Mouse (Mus musculus) CD4-positive, CD25-positive, alpha-beta regulatory T cell, adult 2 months (primary cell): ENCODE measurements around the gene Grm5.

Source experiments
- DNase-seq: peaks from one replicate; pipeline ENCODE4 v3.0.0-alpha.2; 2012; ENCODE audit warnings: low read depth, low spot score

The Grm5 gene

GRCm38 (mm10) chr7:87583868-87584267 is at the start of gene Grm5:
TSS of gene Grm5 (plus strand) at chr7:87584168.
- DNase-seq: no peak

DNA sequence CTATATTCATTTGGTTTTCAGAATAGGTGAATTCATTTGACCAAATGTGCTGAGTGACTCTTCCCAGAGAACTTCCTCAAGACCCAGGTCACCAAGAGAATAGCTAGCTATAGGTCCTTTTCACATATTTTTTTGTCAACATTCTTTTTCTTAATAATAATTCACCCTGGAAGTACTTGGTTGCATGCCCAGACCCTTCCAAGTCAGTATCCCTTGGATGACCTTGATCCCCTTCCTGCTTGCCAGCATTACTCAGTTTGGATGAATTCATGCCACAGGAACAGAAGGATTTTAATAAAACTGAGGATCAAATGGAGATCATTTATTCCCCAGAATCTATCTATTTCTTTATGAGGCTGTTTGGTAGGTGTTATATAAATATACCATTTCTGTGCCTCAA is 44.9 kb upstream of the Grm5 start:
- no peak for DNase-seq

DNA sequence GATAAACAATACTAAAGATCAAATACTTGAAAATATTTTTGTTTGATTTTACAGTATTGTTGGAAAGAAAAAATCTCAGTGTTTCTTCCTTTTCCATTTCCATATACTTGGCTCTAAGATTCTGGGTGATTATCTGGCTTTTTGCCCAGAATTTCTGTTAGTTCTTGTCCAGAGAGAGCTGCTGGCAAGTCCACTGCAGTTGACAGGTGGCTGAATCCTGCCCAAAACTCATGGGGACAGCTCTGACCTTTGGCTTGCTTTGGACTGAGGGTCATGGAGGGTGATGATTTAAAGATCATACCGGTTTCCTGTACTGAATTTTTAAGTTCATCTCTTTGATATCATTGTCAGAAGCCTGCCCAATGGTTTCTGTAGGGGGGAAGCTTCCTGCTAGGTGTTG is 18.7 kb upstream of the Grm5 start:
- DNase-seq: no peak

- no peak for DNase-seq
These were observed 17.5 kb upstream of the Grm5 start for GRCm38 (mm10) chr7:87566476-87566875.

- no peak for DNase-seq
These were observed 323 bp downstream of the Grm5 start for GRCm38 (mm10) chr7:87584281-87584701.

DNA sequence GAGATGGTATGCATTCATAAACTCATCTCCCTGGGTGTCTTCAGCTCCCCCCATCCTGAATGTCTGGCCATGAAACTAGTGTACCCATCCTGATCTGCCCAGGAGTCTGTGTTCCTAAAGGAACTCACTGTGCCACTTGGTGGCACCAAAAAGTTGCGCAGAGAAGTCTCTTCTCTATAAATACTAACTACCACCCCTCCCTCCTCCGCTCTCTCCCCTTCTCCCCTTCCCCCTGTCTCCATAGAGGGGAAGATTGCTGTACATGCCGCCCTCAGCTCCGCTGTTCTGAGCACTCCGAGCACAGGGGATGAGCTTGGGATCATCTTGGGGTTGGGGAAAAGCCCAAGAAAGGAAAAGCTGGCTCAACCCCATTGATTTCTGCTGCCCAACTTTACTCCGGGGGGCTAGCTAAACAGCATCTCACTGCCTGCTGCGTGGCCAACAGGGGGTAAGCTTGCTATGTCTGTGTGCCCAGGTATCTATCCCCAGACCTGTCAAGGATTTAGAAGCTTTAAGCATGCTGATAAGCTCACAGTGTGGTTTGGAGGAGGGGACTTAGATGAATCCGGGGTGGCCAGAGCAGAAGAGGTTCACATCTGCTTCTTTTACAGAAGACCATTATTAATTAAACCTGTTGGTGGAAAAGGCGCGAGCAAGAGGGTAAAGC is 2.4 kb downstream of the Grm5 start:
- no peak for DNase-seq

DNA sequence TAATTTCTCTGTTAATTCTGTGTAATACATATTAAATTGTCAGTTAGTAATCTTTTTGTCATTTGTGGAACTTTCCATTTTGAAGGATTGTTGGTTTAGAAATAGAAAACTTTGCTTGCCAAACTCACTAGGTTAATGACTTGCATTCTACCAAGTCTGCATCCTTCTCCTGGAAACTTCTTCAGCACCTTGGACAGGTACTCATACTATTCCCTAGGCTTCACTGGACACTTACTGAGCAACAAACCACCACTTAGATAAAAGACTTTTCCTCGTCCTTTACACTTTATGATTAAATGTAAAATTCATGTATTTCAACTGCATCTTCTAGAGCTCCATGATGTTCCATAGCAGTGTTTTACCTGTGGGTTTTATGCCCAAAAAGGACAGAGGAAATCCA is 4.0 kb downstream of the Grm5 start:
- no peak for DNase-seq

DNA sequence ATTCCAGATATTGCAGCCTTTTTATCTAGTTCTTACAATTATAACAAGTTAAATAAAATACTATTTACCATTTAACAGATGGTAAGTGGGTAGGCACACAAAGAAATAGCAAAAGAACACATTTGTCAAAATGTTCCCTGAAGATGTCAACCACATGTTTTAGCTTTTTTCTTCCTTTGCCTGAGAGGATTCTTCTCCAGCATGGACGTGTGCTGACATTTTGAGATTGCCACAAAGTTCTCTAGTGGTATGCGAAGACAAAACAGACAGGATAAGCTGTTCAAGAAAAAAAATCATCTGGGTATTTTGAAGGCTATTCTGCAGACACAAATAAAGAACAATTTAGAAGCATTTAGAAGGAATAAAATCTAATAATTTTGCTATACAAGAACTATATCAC is 42.3 kb downstream of the Grm5 start:
- no peak for DNase-seq

DNA sequence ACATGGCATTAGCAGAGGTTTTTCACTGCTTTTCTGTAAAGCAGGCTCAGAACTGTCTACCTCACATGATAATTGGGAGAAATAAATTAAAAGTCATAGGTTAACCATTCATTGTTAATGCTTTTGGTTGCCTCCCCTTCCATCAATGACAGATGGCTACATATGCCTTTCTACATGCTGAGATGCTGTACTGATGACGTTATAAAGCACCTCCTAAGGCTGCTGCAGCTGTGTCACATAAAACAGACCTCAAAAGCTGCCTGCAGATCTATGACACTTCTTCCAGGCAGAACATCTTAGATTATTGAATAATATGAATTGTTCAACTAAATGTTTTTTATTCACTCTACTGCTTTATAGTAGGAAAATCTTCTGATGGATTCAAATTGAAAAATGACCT is 51.6 kb downstream of the Grm5 start:
- no peak for DNase-seq

- DNase-seq: no peak
These were observed 66.6 kb downstream of the Grm5 start for GRCm38 (mm10) chr7:87650610-87651009.

DNA sequence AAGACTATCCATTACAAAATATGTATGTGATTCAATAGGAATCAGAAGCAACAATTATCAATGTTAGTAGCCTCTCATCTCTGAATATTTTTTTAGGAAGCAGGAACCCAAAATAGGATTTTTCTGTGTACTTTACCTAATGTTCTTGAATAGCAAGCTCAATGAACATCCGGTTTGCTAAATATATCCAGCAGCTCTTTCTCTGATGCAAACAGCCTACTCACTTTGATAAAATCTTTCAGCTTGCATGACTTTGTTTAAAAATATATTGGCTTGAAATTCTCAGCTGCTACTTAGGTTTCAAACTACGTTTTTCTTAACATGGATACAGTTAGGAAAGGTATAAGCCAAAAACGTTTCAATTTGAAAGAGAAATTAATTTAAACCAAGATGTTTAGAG is 77.8 kb downstream of the Grm5 start:
- DNase-seq: no peak

DNA sequence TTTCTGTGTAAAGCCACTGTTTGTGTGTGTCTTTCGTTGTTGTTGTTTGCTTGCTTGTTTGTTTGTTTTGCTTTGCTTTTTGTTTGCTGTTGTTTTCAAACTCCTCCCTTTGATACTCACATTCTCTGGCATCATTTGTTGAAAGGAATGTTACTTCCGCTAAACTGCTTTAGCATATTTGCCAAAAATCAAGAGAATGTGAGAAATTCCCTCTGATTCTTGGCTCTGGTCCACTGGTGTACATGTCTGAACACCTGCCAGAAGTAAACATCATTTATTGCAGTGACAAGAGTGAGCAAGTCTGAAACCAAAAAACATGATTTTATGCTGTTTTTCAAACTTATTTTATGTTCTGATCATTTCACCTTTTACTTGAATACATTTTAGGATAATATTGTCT is 80.1 kb downstream of the Grm5 start:
- no peak for DNase-seq

GRCm38 (mm10) chr7:87716393-87716792 is 132.4 kb downstream of the Grm5 start:
- no peak for DNase-seq

DNA sequence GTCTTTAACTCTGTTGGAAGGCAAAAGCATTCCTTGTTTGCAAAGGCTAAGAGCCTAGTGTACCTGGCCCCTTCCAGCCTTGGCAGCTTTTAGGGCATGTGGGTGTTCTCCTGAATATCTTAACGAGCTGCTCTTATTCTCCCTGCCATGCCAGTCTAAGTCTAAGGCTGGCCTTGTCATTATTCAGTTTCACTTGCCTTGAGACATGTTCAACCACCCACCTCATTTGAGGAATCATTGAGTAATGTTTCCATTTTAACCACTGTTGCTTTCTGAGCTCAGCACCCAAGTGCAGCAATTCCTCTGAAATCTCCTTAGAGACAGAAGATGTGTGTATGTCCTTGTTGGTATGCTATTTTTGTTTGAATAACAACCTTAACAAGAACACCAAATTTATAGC is 134.7 kb downstream of the Grm5 start:
- DNase-seq: no peak

DNA sequence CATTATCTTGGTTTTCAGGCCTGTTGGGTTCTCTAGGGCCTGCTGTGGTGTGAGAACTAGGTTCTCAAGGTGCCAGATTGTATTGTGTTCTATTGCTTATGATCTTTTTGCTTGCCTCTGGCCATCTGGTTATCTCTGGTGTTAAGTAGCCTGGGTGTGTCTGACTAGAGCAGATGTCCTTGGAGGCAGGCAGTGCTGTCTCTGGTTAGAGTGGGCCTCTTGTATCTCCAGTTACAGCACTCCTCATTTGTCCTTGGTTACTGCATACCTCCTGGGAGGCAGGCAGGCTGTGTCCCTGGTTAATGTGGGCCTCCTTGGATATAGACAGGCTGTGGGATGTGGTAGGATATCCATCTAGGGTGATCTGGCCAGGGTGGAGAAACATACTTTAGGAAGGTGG is 150.5 kb downstream of the Grm5 start:
- DNase-seq: no peak

GRCm38 (mm10) chr7:87761945-87762344 is 178.0 kb downstream of the Grm5 start:
- DNase-seq: no peak

DNA sequence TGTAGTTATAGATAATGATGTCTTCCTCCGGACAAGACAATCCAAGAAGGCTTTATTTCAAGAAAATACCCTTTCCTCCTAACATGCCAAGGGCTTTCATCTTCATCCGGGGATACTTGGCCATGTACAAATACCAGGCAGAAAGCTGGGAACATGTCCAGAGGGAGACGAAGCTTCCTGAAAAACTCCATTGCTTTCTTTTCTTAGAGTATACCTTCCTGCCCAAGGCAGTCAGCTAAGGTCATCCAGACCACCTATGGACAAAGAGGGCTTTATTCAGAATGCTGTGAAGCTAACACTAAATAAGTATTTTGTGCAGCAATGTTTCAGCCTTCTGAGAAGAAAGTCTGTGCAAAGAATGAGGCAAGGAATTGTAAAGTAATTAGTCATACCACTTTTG is 178.4 kb downstream of the Grm5 start:
- DNase-seq: no peak

- DNase-seq: no peak
These were observed 203.6 kb downstream of the Grm5 start for GRCm38 (mm10) chr7:87787560-87787959.

- no peak for DNase-seq
These were observed 205.0 kb downstream of the Grm5 start for GRCm38 (mm10) chr7:87788963-87789362.

- DNase-seq: no peak
These were observed 209.9 kb downstream of the Grm5 start for GRCm38 (mm10) chr7:87793896-87794295.

GRCm38 (mm10) chr7:87824898-87825297 is 240.9 kb downstream of the Grm5 start:
- no peak for DNase-seq

DNA sequence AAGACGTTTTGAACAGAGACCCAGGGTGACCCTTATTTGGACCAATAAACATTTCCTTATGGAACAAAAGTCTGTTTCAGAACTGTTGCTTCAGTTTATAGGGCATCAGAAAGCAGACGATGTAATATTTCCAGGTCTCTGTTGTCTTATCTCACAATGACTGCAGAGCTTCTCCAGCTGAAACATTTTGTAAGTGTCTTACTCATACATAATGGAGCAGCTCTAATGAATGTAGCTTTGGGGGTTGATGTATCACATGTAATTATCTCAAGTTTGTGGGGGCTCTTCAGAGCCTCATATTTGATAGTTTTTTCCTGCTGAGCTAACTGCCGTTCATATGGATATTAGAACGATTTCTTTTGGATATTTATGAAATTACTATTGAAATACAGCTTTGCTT is 250.7 kb downstream of the Grm5 start:
- no peak for DNase-seq

DNA sequence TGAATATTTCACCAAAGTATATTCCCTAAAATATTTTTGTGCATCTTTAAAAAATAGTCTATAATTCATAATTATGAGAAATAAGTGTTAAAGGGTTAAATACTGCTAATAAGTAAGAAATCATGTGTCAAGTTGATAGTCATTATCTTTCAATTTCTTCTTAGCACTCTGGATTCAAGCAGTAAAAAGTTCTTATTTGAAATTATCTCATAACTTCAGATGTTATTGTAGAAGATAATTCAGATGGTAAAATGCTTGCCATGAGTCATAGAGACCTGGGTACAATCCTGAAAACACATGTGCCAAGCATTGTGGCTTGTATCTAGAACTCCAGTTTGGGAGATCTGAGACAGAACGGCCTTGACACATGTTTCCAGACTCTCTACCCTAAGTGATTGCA is 254.6 kb downstream of the Grm5 start:
- no peak for DNase-seq

DNA sequence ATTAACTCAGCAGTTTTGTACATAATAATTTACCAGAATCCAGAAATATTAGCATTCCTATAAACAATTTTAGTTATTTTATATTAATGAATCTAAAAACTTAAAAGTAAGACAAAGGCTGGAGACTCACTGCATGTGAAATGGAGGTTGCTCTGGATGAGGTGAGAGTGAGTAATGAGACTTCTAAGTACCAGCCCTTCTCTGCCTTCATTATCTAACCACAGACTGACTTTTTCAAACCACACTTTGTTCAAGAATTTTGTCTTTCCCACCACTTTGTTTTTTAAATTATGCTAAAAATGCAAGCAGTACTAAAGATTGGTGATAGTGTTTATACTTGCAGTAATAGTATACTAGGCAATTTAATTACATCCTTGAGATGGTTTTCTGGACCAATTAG is 259.5 kb downstream of the Grm5 start:
- no peak for DNase-seq
